Mouse (Mus musculus) limb, embryonic 12.5 days (tissue): ENCODE measurements at regions not wholly inside any gene's neighbourhood (a gene's known extent, or its start where the extent isn't known, plus 50 kb on each side); places are given as distances from the start of the nearest gene placed in this dataset.

ENCODE experiments used
- ATAC-seq: fragments of 200-750 bp; cut with Nextera tagmentation; 2 replicates; pipeline ENCODE4 v1.8.0; 2017; ENCODE audit warnings: low read depth, moderate TSS enrichment; ENCODE audit not compliant: insufficient number of reproducible peaks, insufficient read depth, low FRiP score, low TSS enrichment
- H3K27ac ChIP-seq: fragments of 300-500 bp; sonication (generic); 2 replicates; pipeline ENCODE4 v1.5.1; 2016; ENCODE audit warnings: mild to moderate bottlenecking, moderate library complexity
- H3K27me3 ChIP-seq: fragments of 300-500 bp; sonication (generic); 2 replicates; pipeline ENCODE4 v1.6.1; 2016; ENCODE audit warnings: mild to moderate bottlenecking, moderate library complexity
- H3K36me3 ChIP-seq: fragments of 300-500 bp; sonication (generic); 2 replicates; pipeline ENCODE4 v1.6.1; 2016; ENCODE audit warnings: mild to moderate bottlenecking, moderate library complexity
- H3K4me1 ChIP-seq: fragments of 300-500 bp; sonication (generic); replicated peaks from 2 replicates; pipeline ENCODE4 v1.6.1; 2016
- H3K4me2 ChIP-seq: fragments of 300-500 bp; sonication (generic); 2 replicates; pipeline ENCODE4 v1.6.1; 2016; ENCODE audit warnings: mild to moderate bottlenecking, moderate library complexity
- H3K4me3 ChIP-seq: fragments of 300-500 bp; sonication (generic); replicated peaks from 2 replicates; pipeline ENCODE4 v1.5.1; 2016; ENCODE audit warnings: mild to moderate bottlenecking
- H3K9ac ChIP-seq: fragments of 300-500 bp; sonication (generic); replicated peaks from 2 replicates; pipeline ENCODE4 v1.6.1; 2016; ENCODE audit warnings: mild to moderate bottlenecking, moderate library complexity
- H3K9me3 ChIP-seq: fragments of 300-500 bp; sonication (generic); 2 replicates; pipeline ENCODE4 v1.6.1; 2016; ENCODE audit warnings: mild to moderate bottlenecking, moderate library complexity
- WGBS: fragments of 180-500 bp; shearing (Covaris S2); methylation state at CpG from one replicate; pipeline ENCODE4 v1.1.7; 2016; 5-methylcytosine and 5-hydroxymethylcytosine counted together

DNA sequence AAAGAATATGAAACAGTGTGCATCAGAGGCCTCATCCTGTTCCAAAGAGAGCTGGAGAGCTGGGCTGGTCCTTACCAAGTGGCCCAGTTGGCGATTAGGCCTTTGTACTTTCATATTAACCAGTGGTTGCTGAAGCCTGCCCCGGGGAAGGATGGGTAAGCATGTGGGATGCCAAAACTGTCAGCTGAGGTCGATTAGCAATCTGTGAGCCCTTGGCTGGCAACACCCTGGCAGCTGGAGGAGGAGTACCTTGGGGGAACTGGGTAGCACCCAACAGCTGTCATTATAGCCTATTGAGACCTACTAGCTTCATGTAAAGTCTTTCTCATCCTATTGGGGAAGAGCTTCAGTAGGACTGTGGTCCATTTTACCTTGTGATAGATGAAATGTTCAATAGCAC, 277.2 kb upstream of the 4930583I09Rik start:
- no peak overlapping the region for H3K27ac ChIP-seq
- H3K4me3 ChIP-seq: no peak overlapping the region
- no peak for ATAC-seq
- no peaks in the 10 kb centered on the region for H3K27me3 ChIP-seq
- no peaks in the 10 kb centered on the region for H3K36me3 ChIP-seq
- H3K9ac ChIP-seq: no peak overlapping the region
- H3K9me3 ChIP-seq: no peaks in the 10 kb centered on the region
- 76% methylated on average over 3 of the region's 3 CpGs for WGBS
- no peaks in the 10 kb centered on the region for H3K4me1 ChIP-seq
- H3K4me2 ChIP-seq: no peak overlapping the region

DNA sequence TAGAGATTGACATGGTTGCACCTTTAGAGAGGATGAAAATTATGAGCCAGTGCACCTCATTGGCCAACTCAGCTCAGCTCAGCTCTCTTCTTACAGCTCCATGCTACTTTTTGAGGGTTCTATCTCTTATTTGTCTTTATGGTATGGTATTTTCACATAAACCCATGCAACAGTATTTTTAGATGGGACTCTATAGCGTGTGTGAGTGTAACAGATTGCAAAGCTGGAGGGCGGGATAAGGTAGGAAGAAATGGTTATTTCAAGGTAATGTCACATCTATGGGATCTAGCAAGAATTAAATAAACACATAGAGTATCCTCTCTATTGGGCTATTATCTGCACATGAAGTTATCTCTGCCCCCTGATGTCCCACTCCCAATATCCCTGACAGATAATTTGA, 269.8 kb upstream of the 4930583I09Rik start:
- WGBS: 85% methylated on average over 2 of the region's 2 CpGs
- ATAC-seq: no peak
- no peaks in the 10 kb centered on the region for H3K4me1 ChIP-seq
- H3K36me3 ChIP-seq: no peaks in the 10 kb centered on the region
- H3K27ac ChIP-seq: no peak overlapping the region
- no peak overlapping the region for H3K4me2 ChIP-seq
- H3K27me3 ChIP-seq: no peaks in the 10 kb centered on the region
- no peak overlapping the region for H3K9ac ChIP-seq
- no peaks in the 10 kb centered on the region for H3K9me3 ChIP-seq
- no peak overlapping the region for H3K4me3 ChIP-seq

DNA sequence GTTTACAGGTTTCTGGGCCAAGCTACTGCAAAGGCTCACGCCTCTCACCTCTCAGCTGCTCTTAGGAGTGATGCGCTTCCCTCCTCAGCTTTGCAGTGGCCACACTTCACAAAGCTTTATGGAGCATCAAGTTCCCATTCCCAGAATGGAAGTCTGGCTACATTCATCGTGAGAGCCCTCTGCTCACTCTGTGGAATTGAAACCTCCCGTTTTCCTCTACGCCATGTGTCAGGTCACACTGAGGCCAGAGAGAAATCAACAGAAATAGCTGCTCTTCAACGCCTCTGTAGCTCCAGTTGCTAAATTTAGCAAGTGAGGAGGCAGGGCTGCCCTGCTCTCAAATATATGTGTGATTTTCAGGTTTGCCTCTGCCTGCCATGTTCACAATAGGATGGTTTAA, 265.3 kb upstream of the 4930583I09Rik start:
- H3K4me3 ChIP-seq: no peak overlapping the region
- no peaks in the 10 kb centered on the region for H3K36me3 ChIP-seq
- no peaks in the 10 kb centered on the region for H3K27me3 ChIP-seq
- no peak for ATAC-seq
- WGBS: 65% methylated on average over 6 of the region's 6 CpGs
- no peak overlapping the region for H3K27ac ChIP-seq
- no peaks in the 10 kb centered on the region for H3K4me1 ChIP-seq
- no peak overlapping the region for H3K4me2 ChIP-seq
- no peaks in the 10 kb centered on the region for H3K9me3 ChIP-seq
- no peak overlapping the region for H3K9ac ChIP-seq

DNA sequence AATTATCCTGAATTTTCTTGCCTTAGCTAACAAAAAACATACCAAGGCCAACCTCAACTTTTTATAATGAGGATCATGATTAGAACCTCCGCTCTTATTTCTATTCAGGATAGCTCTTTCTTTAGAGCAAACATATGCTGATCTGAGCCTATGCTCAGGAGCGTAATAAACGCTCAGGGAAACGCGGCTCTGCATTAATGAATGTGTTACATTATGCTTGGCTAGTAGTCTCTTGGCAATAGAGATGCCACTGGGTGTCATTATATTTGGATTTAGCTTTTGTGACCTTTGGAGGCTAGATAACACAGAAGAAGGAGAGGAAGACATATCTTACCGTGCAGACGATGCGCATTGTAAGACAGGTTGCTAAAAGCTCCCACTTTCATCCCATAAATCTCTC, 246.4 kb upstream of the 4930583I09Rik start:
- H3K9ac ChIP-seq: no peak overlapping the region
- no peaks in the 10 kb centered on the region for H3K27me3 ChIP-seq
- WGBS: 87% methylated on average over 8 of the region's 8 CpGs
- no peaks in the 10 kb centered on the region for H3K4me1 ChIP-seq
- no peak overlapping the region for H3K27ac ChIP-seq
- H3K36me3 ChIP-seq: no peaks in the 10 kb centered on the region
- H3K4me2 ChIP-seq: no peak overlapping the region
- H3K9me3 ChIP-seq: no peaks in the 10 kb centered on the region
- ATAC-seq: no peak
- H3K4me3 ChIP-seq: no peak overlapping the region

DNA sequence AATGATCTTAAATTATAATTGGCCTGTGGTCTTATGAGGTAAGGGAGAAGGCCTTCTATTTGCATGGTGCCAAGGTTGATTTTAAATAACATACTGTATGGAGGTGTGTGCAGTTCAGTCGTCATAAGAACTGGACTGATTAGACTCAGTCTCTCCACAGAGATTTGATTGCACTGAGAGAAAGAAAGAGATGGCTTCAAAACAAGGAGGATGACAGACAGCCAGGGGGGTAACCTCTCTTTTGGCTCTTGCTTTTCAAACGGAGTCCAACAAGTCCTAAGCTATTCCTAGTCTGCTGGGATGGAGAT, 245.9 kb upstream of the 4930583I09Rik start:
- Histone ChIP-seq H3K36me3 (no peaks in the 10 kb centered on the region), H3K4me1 (no peaks in the 10 kb centered on the region), H3K9me3 (no peaks in the 10 kb centered on the region), H3K4me3 (no peak overlapping the region), H3K27me3 (no peaks in the 10 kb centered on the region), H3K9ac (no peak overlapping the region), H3K4me2 (no peak overlapping the region), H3K27ac (no peak overlapping the region)
- WGBS: 80% methylated on average over 2 of the region's 2 CpGs
- ATAC-seq: no peak

DNA sequence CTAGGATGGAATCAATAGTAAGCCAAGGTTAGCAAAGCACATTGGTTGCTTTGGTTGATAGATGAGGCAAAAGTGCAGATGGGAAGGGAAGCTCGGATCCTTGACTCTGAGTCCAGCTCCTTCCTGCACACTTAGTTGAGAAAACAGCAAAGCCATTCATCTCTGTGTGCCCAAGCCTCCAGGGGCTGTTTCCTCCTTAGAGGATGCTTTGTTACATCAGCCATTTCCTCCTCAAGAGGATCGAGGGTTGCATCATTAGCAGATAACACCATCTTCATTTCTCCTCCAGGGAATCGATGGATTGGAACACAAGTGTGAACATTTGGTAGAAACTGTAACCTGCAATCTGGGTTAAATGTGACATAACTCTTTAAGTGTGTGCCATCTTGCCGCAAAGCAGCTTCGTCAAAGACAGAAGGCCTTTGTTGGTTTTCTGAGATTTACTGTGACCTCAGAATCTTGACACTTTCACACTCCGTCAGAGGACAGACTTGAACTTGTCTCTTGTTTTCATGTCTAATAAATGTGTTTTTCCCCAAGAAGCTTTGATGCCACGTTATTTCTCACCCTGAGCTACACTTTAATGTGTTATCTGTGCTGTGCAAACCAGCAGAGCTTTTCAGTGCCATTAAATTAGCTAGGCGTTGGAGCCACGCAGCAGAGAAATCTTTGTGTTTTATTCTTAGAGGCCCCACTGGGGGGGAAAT, 245.4 kb upstream of the 4930583I09Rik start:
- no peak for ATAC-seq
- Histone ChIP-seq H3K9ac (no peak overlapping the region), H3K4me2 (no peak overlapping the region), H3K4me3 (no peak overlapping the region), H3K27ac (no peak overlapping the region), H3K9me3 (no peaks in the 10 kb centered on the region), H3K4me1 (no peaks in the 10 kb centered on the region), H3K36me3 (no peaks in the 10 kb centered on the region), H3K27me3 (no peaks in the 10 kb centered on the region)
- 73% methylated on average over 9 of the region's 9 CpGs for WGBS

DNA sequence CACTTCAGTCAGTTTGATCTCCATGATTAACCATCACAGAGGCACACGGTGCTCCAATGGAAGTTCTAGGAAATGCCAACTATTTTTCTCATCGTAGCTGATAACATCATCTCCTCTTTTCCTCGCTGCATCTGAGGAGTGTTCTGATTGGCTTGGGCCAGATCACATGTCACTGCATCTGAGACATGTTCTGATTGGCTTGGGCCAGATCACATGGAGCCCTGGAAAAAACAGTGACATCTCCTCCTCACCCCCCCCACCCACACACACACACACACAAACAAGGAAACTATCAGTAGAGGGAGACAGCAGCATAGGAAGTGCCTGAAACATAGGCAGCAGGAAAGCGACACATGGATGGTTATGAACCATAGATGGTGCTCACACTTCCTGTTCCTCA, 239.0 kb upstream of the 4930583I09Rik start:
- Histone ChIP-seq H3K27me3 (no peaks in the 10 kb centered on the region), H3K9ac (no peak overlapping the region), H3K4me3 (no peak overlapping the region), H3K4me1 (no peaks in the 10 kb centered on the region), H3K27ac (no peak overlapping the region), H3K9me3 (no peaks in the 10 kb centered on the region), H3K36me3 (no peaks in the 10 kb centered on the region), H3K4me2 (no peak overlapping the region)
- ATAC-seq: no peak
- WGBS: 92% methylated on average over 4 of the region's 4 CpGs

DNA sequence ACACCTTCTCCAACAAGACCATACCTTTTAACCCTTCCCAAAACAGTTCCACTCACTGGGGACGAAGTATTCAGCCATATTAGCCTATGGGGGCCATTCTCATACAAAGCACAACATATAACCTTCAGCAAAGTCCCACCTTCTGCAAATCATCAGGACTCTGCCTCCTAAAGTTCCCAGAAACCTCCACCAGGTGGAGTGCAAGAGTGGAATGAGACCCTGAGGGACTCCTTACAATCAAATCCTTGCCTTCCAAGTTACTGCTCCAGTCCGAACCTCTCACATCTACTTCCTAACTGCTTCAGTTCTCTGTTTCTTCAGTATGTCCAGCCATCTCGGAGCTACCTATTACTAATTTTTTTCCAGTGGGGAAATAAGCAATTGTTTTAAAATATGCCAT, 235.2 kb upstream of the 4930583I09Rik start:
- Histone ChIP-seq H3K27ac (no peak overlapping the region), H3K9ac (no peak overlapping the region), H3K4me2 (no peak overlapping the region), H3K4me3 (no peak overlapping the region), H3K27me3 (no peaks in the 10 kb centered on the region), H3K4me1 (no peaks in the 10 kb centered on the region), H3K9me3 (no peaks in the 10 kb centered on the region), H3K36me3 (no peaks in the 10 kb centered on the region)
- 44% methylated on average over 3 of the region's 3 CpGs for WGBS
- no peak for ATAC-seq

DNA sequence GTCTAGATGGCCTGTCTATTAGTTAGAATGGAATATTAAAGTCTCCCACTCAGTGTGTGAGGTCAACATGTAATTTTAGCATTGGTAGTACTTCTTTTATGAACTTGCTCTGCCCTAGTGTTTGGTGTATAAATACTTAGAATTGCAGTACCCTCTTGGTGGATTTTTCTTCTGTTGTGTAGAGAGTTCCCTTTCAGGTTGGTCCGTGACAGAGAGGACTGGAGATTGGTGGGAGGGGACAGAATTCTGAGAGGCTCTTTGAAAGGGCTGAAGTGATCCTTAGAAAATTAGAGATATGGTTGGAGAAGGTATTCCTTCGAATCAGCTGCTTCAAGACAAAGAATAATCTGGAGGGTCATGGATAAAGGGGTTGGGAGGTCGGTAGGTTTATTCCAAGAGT, 230.3 kb upstream of the 4930583I09Rik start:
- Histone ChIP-seq H3K4me2 (no peak overlapping the region), H3K27me3 (no peaks in the 10 kb centered on the region), H3K9me3 (no peaks in the 10 kb centered on the region), H3K4me1 (no peaks in the 10 kb centered on the region), H3K4me3 (no peak overlapping the region), H3K27ac (no peak overlapping the region), H3K36me3 (no peaks in the 10 kb centered on the region), H3K9ac (no peak overlapping the region)
- WGBS: 78% methylated on average over 3 of the region's 3 CpGs
- no peak for ATAC-seq

DNA sequence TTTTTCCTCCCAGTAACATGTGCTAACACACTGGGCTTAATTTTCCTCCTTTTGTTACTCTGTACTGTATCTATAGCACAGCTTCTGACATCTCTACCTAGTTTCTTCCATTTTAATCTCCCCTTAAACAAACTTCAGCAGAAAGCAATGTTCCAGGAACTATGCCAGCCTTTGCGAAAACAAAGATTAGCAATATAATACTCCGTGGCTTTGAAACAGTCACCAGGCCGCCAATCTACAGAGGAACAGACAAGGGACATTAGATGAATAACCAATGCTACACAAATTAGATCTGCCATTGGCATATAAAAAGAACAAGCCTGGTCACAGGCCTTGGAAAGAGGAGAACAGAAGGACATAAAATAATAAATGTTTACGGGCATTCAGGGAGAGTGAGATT, 220.2 kb upstream of the 4930583I09Rik start:
- no peak overlapping the region for H3K4me3 ChIP-seq
- H3K27ac ChIP-seq: no peak overlapping the region
- H3K4me2 ChIP-seq: no peak overlapping the region
- H3K36me3 ChIP-seq: no peaks in the 10 kb centered on the region
- H3K27me3 ChIP-seq: no peaks in the 10 kb centered on the region
- no peak for ATAC-seq
- WGBS: 76% methylated on average over 4 of the region's 4 CpGs
- peaks cover 5% of the 10 kb centered on the region; the same call in 1 of the 2 replicates for H3K9me3 ChIP-seq
- no peaks in the 10 kb centered on the region for H3K4me1 ChIP-seq
- no peak overlapping the region for H3K9ac ChIP-seq

DNA sequence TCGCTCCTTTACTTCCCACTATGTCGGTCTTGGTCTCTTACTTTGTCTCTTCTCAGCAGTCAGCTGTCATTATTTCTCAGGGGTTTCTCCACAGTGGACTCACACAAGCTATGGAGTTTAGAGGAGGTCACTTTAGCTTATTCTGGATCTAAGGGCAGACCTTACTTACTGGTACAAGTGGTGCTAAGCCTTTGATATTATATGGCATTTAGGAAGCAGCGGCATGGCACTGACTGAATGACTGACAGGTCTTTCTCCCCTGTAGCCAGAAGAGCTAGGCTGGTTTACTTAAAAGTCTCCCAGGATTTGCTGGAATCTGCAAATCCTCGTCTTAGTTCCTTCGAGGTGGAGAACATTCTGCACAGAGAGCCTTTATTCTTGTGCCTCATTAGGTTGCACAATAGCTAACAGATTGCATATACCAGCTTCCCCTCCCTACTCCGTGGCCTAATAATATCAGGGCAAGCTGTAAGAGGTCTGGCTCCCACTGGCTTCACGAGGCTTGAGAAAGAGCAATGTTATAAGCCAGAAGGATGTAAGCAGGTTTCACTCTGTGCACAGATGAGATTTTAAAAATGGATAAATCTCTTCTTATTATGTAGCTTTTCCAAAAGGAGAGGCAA, 214.1 kb upstream of the 4930583I09Rik start:
- Histone ChIP-seq H3K27ac (no peak overlapping the region), H3K4me1 (no peaks in the 10 kb centered on the region), H3K27me3 (no peaks in the 10 kb centered on the region), H3K36me3 (no peaks in the 10 kb centered on the region), H3K9me3 (no peaks in the 10 kb centered on the region), H3K4me2 (no peak overlapping the region), H3K9ac (no peak overlapping the region), H3K4me3 (no peak overlapping the region)
- WGBS: 46% methylated on average over 7 of the region's 7 CpGs
- ATAC-seq: peak; percentile 52; the same call in 1 of the 2 replicates

DNA sequence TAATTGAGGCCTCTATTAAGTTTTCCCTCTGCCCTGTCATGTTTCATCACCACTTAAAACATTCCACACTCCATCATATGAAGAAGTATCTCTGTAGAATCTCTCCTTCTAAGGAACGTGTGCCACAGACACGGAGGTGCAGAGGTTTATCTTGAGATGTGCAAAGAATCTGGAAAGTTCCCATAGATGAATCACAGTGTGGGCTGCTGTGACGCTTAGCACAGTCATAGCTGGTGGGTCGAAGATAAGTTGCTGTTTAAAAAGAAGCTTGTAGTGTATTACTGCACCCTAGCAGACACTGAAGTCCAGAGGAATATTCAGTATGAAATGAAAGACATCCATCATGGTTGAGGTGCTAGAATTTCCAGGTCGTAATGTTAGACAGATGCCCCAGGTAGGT, 179.9 kb upstream of the 4930583I09Rik start:
- no peak for ATAC-seq

More for the DNA sequence above, 179.9 kb upstream of the 4930583I09Rik start:
- WGBS: 90% methylated on average over 5 of the region's 5 CpGs
- H3K4me2 ChIP-seq: no peak overlapping the region
- H3K27me3 ChIP-seq: no peaks in the 10 kb centered on the region
- no peak overlapping the region for H3K9ac ChIP-seq
- no peaks in the 10 kb centered on the region for H3K4me1 ChIP-seq
- no peaks in the 10 kb centered on the region for H3K36me3 ChIP-seq
- no peak overlapping the region for H3K4me3 ChIP-seq
- H3K9me3 ChIP-seq: no peaks in the 10 kb centered on the region
- H3K27ac ChIP-seq: no peak overlapping the region
